Mouse (Mus musculus) left cerebral cortex, postnatal 10 days (tissue): ENCODE results near the gene Gm21719. TPM values are rescaled to one million over a fixed set of nuclear protein-coding genes. Genes with fewer than 3 reads are reported as not detected.
"Not testable (repeated sequence)": the region's sequence is repeated elsewhere in the genome, so short reads cannot be mapped to it uniquely, and the experiment has no call there.

Source experiments
- DNase-seq, 2 experiments: peaks; one replicate each; pipeline ENCODE4 v3.0.0; 2021 to 2022; ENCODE audit warnings: low spot score in 2 of 2, mixed read lengths in 1 of 2; ENCODE audit errors: extremely low spot score in 1 of 2
- intact Hi-C: fragments of 180-260 bp; cut with DNase I; formaldehyde crosslinking; loops from one replicate; pipeline ENCODE4 v1.15.1; 2025
- total RNA-seq, 2 experiments: library from RNA; stranded (reverse); gene quantifications; 2 replicates each; pipeline ENCODE4 v1.2.3; 2021

The Gm21719 gene
- not detected for total RNA-seq

DNA sequence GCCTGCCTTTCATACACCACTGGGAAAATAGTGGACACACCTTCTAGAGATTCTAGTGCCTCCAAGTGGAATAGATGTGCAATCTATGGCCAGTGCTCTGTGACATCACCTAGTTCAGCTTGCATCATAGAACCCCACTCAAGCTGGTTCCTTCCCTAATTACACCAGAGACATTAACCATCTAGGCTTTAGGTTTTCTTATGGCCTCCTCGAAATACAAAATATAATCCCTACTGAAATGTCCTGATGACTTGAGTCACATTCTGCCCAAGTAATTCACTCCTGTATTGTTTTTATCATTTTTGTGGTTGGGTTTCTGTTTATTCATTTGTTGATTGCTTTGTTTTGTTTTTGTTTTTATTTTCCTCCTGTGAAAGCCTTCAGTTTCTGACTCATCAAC is at the start of gene Gm21719:
Gm21719 (minus strand) TSS at position 101 of the 400 bp plus-strand sequence.
- intact Hi-C loops, DNase-seq: not testable (repeated sequence)

Other genes starting within 250 kb of the Gm21719 start
- not detected for gene Gm28919, start 99.3 kb downstream of the Gm21719 start, total RNA-seq
- gene Gm20830, start 235.4 kb upstream of the Gm21719 start, total RNA-seq: not detected